Mouse (Mus musculus) E14TG2a.4 (cell line): ENCODE data around the gene Sh3bp5.

ENCODE experiments used
- CTCF ChIP-seq: conservative IDR thresholded peaks from 2 replicates; pipeline ENCODE4 v1.5.1; 2014; ENCODE audit warnings: low read length
- NANOG ChIP-seq: IDR thresholded peaks from 2 replicates; pipeline ENCODE4 v1.6.1; 2014; ENCODE audit warnings: borderline replicate concordance, low read length, mixed read lengths

- no peak for TF ChIP-seq CTCF
- TF ChIP-seq NANOG = no peak
These were observed 61.5 kb downstream of the Sh3bp5 start for GRCm38 (mm10) chr14:31374390-31374789.
